ENCODE assay signal across 22 mouse cellular contexts in genomic region chr12:21495511-21495910, GRCm38 (mm10).
DNase-seq lines count a peak whose midpoint lies in the region; ATAC-seq lines count a peak whose summit lies in the region.
"Had no signal": no experiment of that assay in that cellular context is flagged by ENCODE, and none has a peak within 500 bp of the region (broad histone marks: within the 10 kb centered on the region; RNA-seq: fewer than 3 reads in every experiment).

No protein-coding gene starts in this region.

- 66% methylated on average over 6 of the region's 6 CpGs for WGBS in intestine, embryonic 14.5 days
- 73% methylated on average over 6 of the region's 6 CpGs for WGBS in intestine, embryonic 16.5 days
- WGBS in liver, embryonic 15.5 days (ENCODE audit: insufficient replicate concordance) = 53% methylated on average over 6 of the region's 6 CpGs
- 70% methylated on average over 6 of the region's 6 CpGs for WGBS in stomach, embryonic 16.5 days
- WGBS in hindbrain, embryonic 10.5 days = 92% methylated on average over 6 of the region's 6 CpGs

- H3K36me3 ChIP-seq in intestine, embryonic 14.5 days (ENCODE audit: control insufficient read depth, insufficient read depth, low read length) = no peaks in the 10 kb centered on the region
- H3K36me3 ChIP-seq in intestine, embryonic 16.5 days (ENCODE audit: control insufficient read depth, insufficient read depth, low read length) = no peaks in the 10 kb centered on the region
- H3K36me3 ChIP-seq in liver, embryonic 15.5 days (replicated peaks) = no peaks in the 10 kb centered on the region
- no peaks in the 10 kb centered on the region for H3K36me3 ChIP-seq in stomach, embryonic 16.5 days (ENCODE audit: control insufficient read depth, insufficient read depth, low read length)
- no peaks in the 10 kb centered on the region for H3K36me3 ChIP-seq in hindbrain, embryonic 10.5 days
- H3K36me3 ChIP-seq: embryonic facial prominence, embryonic 15.5 days; forebrain, embryonic 12.5 days; G1E; heart, embryonic 15.5 days had no signal

- H3K4me1 ChIP-seq in intestine, embryonic 14.5 days (replicated peaks; ENCODE audit: control insufficient read depth, insufficient read depth, low read length) = no peaks in the 10 kb centered on the region
- H3K4me1 ChIP-seq in intestine, embryonic 16.5 days (ENCODE audit: control insufficient read depth, insufficient read depth, low read length) = no peaks in the 10 kb centered on the region
- H3K4me1 ChIP-seq in liver, embryonic 15.5 days (replicated peaks) = no peaks in the 10 kb centered on the region
- H3K4me1 ChIP-seq in stomach, embryonic 16.5 days (ENCODE audit: control insufficient read depth, insufficient read depth, low read length) = no peaks in the 10 kb centered on the region
- H3K4me1 ChIP-seq in hindbrain, embryonic 10.5 days (replicated peaks) = peaks cover 13% of the 10 kb centered on the region
- H3K4me1 ChIP-seq: embryonic facial prominence, embryonic 15.5 days had no signal

- no peaks in the 10 kb centered on the region for H3K27me3 ChIP-seq in intestine, embryonic 14.5 days (replicated peaks; ENCODE audit: control insufficient read depth, insufficient read depth, low read length)
- no peaks in the 10 kb centered on the region for H3K27me3 ChIP-seq in intestine, embryonic 16.5 days (replicated peaks; ENCODE audit: control insufficient read depth, insufficient read depth, low read length)
- no peaks in the 10 kb centered on the region for H3K27me3 ChIP-seq in liver, embryonic 15.5 days
- H3K27me3 ChIP-seq in stomach, embryonic 16.5 days (ENCODE audit: control insufficient read depth, insufficient read depth, low read length) = no peaks in the 10 kb centered on the region
- no peaks in the 10 kb centered on the region for H3K27me3 ChIP-seq in hindbrain, embryonic 10.5 days (ENCODE audit: insufficient read depth, poor library complexity, severe bottlenecking)
- H3K27me3 ChIP-seq: embryonic facial prominence, embryonic 15.5 days; forebrain, embryonic 12.5 days; heart, embryonic 15.5 days had no signal

- H3K9ac ChIP-seq in intestine, embryonic 14.5 days (ENCODE audit: low read length) = no peak overlapping the region
- H3K9ac ChIP-seq in intestine, embryonic 16.5 days (ENCODE audit: low read depth, low read length) = no peak overlapping the region
- no peak overlapping the region for H3K9ac ChIP-seq in liver, embryonic 15.5 days
- no peak overlapping the region for H3K9ac ChIP-seq in stomach, embryonic 16.5 days (ENCODE audit: low read length)
- H3K9ac ChIP-seq: embryonic facial prominence, embryonic 15.5 days; forebrain, embryonic 12.5 days; heart, embryonic 15.5 days; hindbrain, embryonic 14.5 days had no signal

- H3K4me3 ChIP-seq in intestine, embryonic 14.5 days (ENCODE audit: low read depth, low read length) = no peak overlapping the region
- no peak overlapping the region for H3K4me3 ChIP-seq in intestine, embryonic 16.5 days (ENCODE audit: low read length)
- H3K4me3 ChIP-seq in liver, embryonic 15.5 days (replicated peaks) = no peak overlapping the region
- H3K4me3 ChIP-seq in stomach, embryonic 16.5 days (replicated peaks; ENCODE audit: low read length) = no peak overlapping the region
- H3K4me3 ChIP-seq in hindbrain, embryonic 10.5 days = no peak overlapping the region
- H3K4me3 ChIP-seq: embryonic facial prominence, embryonic 15.5 days; forebrain, embryonic 12.5 days; heart, adult 2 months; heart, embryonic 15.5 days had no signal

- peak overlapping the region; percentile 33; the same call in 1 of the 2 replicates for H3K27ac ChIP-seq in intestine, embryonic 14.5 days (ENCODE audit: low read depth)
- no peak overlapping the region for H3K27ac ChIP-seq in intestine, embryonic 16.5 days (ENCODE audit: low read length)
- H3K27ac ChIP-seq in liver, embryonic 15.5 days (replicated peaks) = no peak overlapping the region
- 0 out of 2 replicates have a peak overlapping the region, but pooled peaks have one; percentile 48 for H3K27ac ChIP-seq in stomach, embryonic 16.5 days (ENCODE audit: low read length)
- no peak overlapping the region for H3K27ac ChIP-seq in hindbrain, embryonic 10.5 days
- H3K27ac ChIP-seq: embryonic facial prominence, embryonic 15.5 days; forebrain, embryonic 12.5 days; heart, adult 2 months; heart, embryonic 15.5 days; hindbrain, embryonic 14.5 days had no signal

- DNase-seq in intestine, embryonic 14.5 days (ENCODE audit: low spot score) = no peak
- DNase-seq in hindbrain, embryonic 10.5 days (ENCODE audit: low spot score) = no peak
- no peak for DNase-seq in cerebellum, adult 11-12 months
- no peak for DNase-seq in thymus, postnatal 0 days (ENCODE audit: low spot score)
- DNase-seq in testis, postnatal 14 days (ENCODE audit: low spot score) = no peak
- DNase-seq: adrenal gland, postnatal 10 days; cerebellum, adult 11 months; cerebellum, adult 9-11 months; cerebellum, postnatal 36 days; gastrocnemius, postnatal 14 days; heart, adult 2 months; heart, postnatal 14 days had no signal

- no peak overlapping the region for H3K4me2 ChIP-seq in intestine, embryonic 14.5 days (ENCODE audit: low read length)
- 0 out of 2 replicates have a peak overlapping the region, but pooled peaks have one; percentile 10 for H3K4me2 ChIP-seq in intestine, embryonic 16.5 days (ENCODE audit: low read depth, low read length)
- H3K4me2 ChIP-seq in liver, embryonic 15.5 days = peak overlapping the region; percentile 10; the same call in 1 of the 2 replicates
- H3K4me2 ChIP-seq in stomach, embryonic 16.5 days (ENCODE audit: low read depth, low read length) = no peak overlapping the region
- H3K4me2 ChIP-seq: embryonic facial prominence, embryonic 15.5 days; forebrain, embryonic 12.5 days; heart, embryonic 11.5 days; heart, embryonic 15.5 days; hindbrain, embryonic 14.5 days had no signal

- H3K9me3 ChIP-seq in intestine, embryonic 14.5 days (ENCODE audit: control insufficient read depth, low read length) = no peaks in the 10 kb centered on the region
- H3K9me3 ChIP-seq in intestine, embryonic 16.5 days (ENCODE audit: control insufficient read depth, low read length) = peaks cover 3% of the 10 kb centered on the region; the same call in 1 of the 2 replicates
- no peaks in the 10 kb centered on the region for H3K9me3 ChIP-seq in liver, embryonic 15.5 days (replicated peaks)
- H3K9me3 ChIP-seq in stomach, embryonic 16.5 days (replicated peaks; ENCODE audit: control insufficient read depth, low read length) = no peaks in the 10 kb centered on the region
- no peaks in the 10 kb centered on the region for H3K9me3 ChIP-seq in hindbrain, embryonic 10.5 days
- H3K9me3 ChIP-seq: embryonic facial prominence, embryonic 15.5 days; forebrain, embryonic 12.5 days; G1E; heart, embryonic 15.5 days had no signal

- no peak for ATAC-seq in intestine, embryonic 14.5 days (replicated peaks; ENCODE audit: low FRiP score, low TSS enrichment, low read depth)
- peak; percentile 61 for ATAC-seq in intestine, embryonic 16.5 days
- ATAC-seq in liver, embryonic 15.5 days (ENCODE audit: insufficient read depth) = peak; percentile 64
- peak; percentile 56; the same call in 1 of the 2 replicates for ATAC-seq in stomach, embryonic 16.5 days (ENCODE audit: insufficient read depth, low FRiP score)
- ATAC-seq: forebrain, embryonic 16.5 days had no signal

Comparison
In these comparisons a context has a peak if more than half of its experiments do, and no peak if none do; other contexts are left out.
1. H3K27ac ChIP-seq: peak in intestine, embryonic 14.5 days (single experiment) and stomach, embryonic 16.5 days (single experiment); none in intestine, embryonic 16.5 days (single experiment), liver, embryonic 15.5 days (single experiment) and hindbrain, embryonic 10.5 days (single experiment).
2. H3K4me2 ChIP-seq: peak in intestine, embryonic 16.5 days (single experiment) and liver, embryonic 15.5 days (single experiment); none in intestine, embryonic 14.5 days (single experiment) and stomach, embryonic 16.5 days (single experiment).